Mouse (Mus musculus) neural tube, embryonic 11.5 days (tissue): ENCODE data around the gene Arhgdia. TPM values are rescaled to one million over a fixed set of nuclear protein-coding genes. Genes with fewer than 3 reads are reported as not detected.
"Not testable (repeated sequence)": the region's sequence is repeated elsewhere in the genome, so short reads cannot be mapped to it uniquely, and the experiment has no call there.

Experiments used
- ATAC-seq: fragments of 200-750 bp; cut with Nextera tagmentation; 2 replicates; pipeline ENCODE4 v1.8.0; 2017; ENCODE audit warnings: moderate number of reproducible peaks, mild to moderate bottlenecking, moderate TSS enrichment, moderate library complexity; ENCODE audit not compliant: insufficient read depth, low FRiP score, low TSS enrichment
- DNase-seq: peaks from one replicate; pipeline ENCODE4 v3.0.0-alpha.2; 2015; ENCODE audit warnings: low spot score
- H3K27ac ChIP-seq: fragments of 300-500 bp; sonication (generic); 2 replicates; pipeline ENCODE4 v1.5.1; 2014; ENCODE audit warnings: low read depth, mild to moderate bottlenecking, low read length
- H3K27me3 ChIP-seq: fragments of 300-500 bp; sonication (generic); 2 replicates; pipeline ENCODE4 v1.6.1; 2014; ENCODE audit warnings: mild to moderate bottlenecking, low read length, mixed read lengths; ENCODE audit not compliant: control insufficient read depth, insufficient read depth
- H3K36me3 ChIP-seq: fragments of 300-500 bp; sonication (generic); 2 replicates; pipeline ENCODE4 v1.6.1; 2014; ENCODE audit warnings: mild to moderate bottlenecking, low read length, moderate library complexity, mixed read lengths; ENCODE audit not compliant: control insufficient read depth, insufficient read depth
- H3K4me1 ChIP-seq: fragments of 300-500 bp; sonication (generic); 2 replicates; pipeline ENCODE4 v1.6.1; 2014; ENCODE audit warnings: low read length, mixed read lengths; ENCODE audit not compliant: control insufficient read depth, insufficient read depth
- H3K4me2 ChIP-seq: fragments of 300-500 bp; sonication (generic); 2 replicates; pipeline ENCODE4 v1.6.1; 2014; ENCODE audit warnings: low read depth, mild to moderate bottlenecking, moderate library complexity
- H3K4me3 ChIP-seq: fragments of 300-500 bp; sonication (generic); 2 replicates; pipeline ENCODE4 v1.5.1; 2014; ENCODE audit warnings: low read depth, low read length
- H3K9ac ChIP-seq: fragments of 300-500 bp; sonication (generic); 2 replicates; pipeline ENCODE4 v1.6.1; 2014; ENCODE audit warnings: mild to moderate bottlenecking, low read length
- H3K9me3 ChIP-seq: fragments of 300-500 bp; sonication (generic); 2 replicates; pipeline ENCODE4 v1.6.1; 2016; ENCODE audit warnings: low read length; ENCODE audit not compliant: control insufficient read depth
- WGBS: fragments of 180-500 bp; shearing (Covaris S2); extraction: QIAGEN DNeasy Blood & Tissue Kit; methylation state at CpG from one replicate; pipeline ENCODE4 v1.1.7; 2014; 5-methylcytosine and 5-hydroxymethylcytosine counted together
- polyA plus RNA-seq: library from polyadenylated mRNA; unstranded; fragments of >200 nt; fragmentation: Nextera tagmentation; extraction: Ambion mirVana; gene quantifications from 2 replicates; pipeline ENCODE4 v1.2.1, GENCODE M21; 2014

Gene Arhgdia
- polyA plus RNA-seq, 1 experiment from 2014 or later = 719 TPM

- DNase-seq = no peak
- Histone ChIP-seq H3K4me3 (peak overlapping the region; percentile 100), H3K4me1 (peaks cover 16% of the 10 kb centered on the region), H3K27ac (peak overlapping the region; percentile 82), H3K9me3 (no peaks in the 10 kb centered on the region), H3K27me3 (no peaks in the 10 kb centered on the region), H3K36me3 (peaks cover 37% of the 10 kb centered on the region), H3K9ac (peak overlapping the region; percentile 99), H3K4me2 (peak overlapping the region; percentile 98)
- 6% methylated on average over 75 of the region's 99 CpGs for WGBS
- ATAC-seq = peak; percentile 62
Observed at GRCm38 (mm10) chr11:120597240-120598235, 16.1 kb upstream of the Arhgdia start.

GRCm38 (mm10) chr11:120588531-120588930, 7.1 kb upstream of the Arhgdia start:
- H3K27me3 ChIP-seq = no peaks in the 10 kb centered on the region
- H3K4me2 ChIP-seq = no peak overlapping the region
- H3K36me3 ChIP-seq = peaks cover 42% of the 10 kb centered on the region
- ATAC-seq = no peak
- H3K4me3 ChIP-seq = no peak overlapping the region
- 97% methylated on average over 6 of the region's 6 CpGs for WGBS
- no peak for DNase-seq
- H3K9me3 ChIP-seq = peaks cover 3% of the 10 kb centered on the region; the same call in 1 of the 2 replicates
- no peaks in the 10 kb centered on the region for H3K4me1 ChIP-seq
- no peak overlapping the region for H3K9ac ChIP-seq
- H3K27ac ChIP-seq = no peak overlapping the region

- Histone ChIP-seq H3K27ac (no peak overlapping the region), H3K27me3 (no peaks in the 10 kb centered on the region), H3K9ac (no peak overlapping the region), H3K9me3 (peaks cover 3% of the 10 kb centered on the region; the same call in 1 of the 2 replicates), H3K4me2 (no peak overlapping the region), H3K4me1 (peaks cover 7% of the 10 kb centered on the region), H3K4me3 (no peak overlapping the region), H3K36me3 (peaks cover 28% of the 10 kb centered on the region)
- DNase-seq = no peak
- 93% methylated on average over 1 of the region's 1 CpGs for WGBS
- ATAC-seq = no peak
Observed at GRCm38 (mm10) chr11:120583937-120584336, 2.5 kb upstream of the Arhgdia start.

GRCm38 (mm10) chr11:120582982-120583293, 1.5 kb upstream of the Arhgdia start:
- 90% methylated on average over 2 of the region's 2 CpGs for WGBS
- H3K4me2 ChIP-seq, H3K27ac ChIP-seq, H3K4me3 ChIP-seq, H3K4me1 ChIP-seq, H3K9me3 ChIP-seq, H3K27me3 ChIP-seq, H3K9ac ChIP-seq, DNase-seq, ATAC-seq: not testable (repeated sequence)
- H3K36me3 ChIP-seq = peaks cover 35% of the 10 kb centered on the region

GRCm38 (mm10) chr11:120582268-120582981, 1.0 kb upstream of the Arhgdia start:
- peaks cover 7% of the 10 kb centered on the region for H3K4me1 ChIP-seq
- H3K9me3 ChIP-seq = peaks cover 3% of the 10 kb centered on the region; the same call in 1 of the 2 replicates
- H3K9ac ChIP-seq = peak overlapping the region; percentile 71
- ATAC-seq = no peak
- peak overlapping the region; percentile 76 for H3K27ac ChIP-seq
- 77% methylated on average over 8 of the region's 8 CpGs for WGBS
- H3K36me3 ChIP-seq = peaks cover 38% of the 10 kb centered on the region
- H3K4me3 ChIP-seq = peak overlapping the region; percentile 98
- no peaks in the 10 kb centered on the region for H3K27me3 ChIP-seq
- H3K4me2 ChIP-seq = peak overlapping the region; percentile 96
- no peak for DNase-seq

- Histone ChIP-seq H3K36me3 (peaks cover 28% of the 10 kb centered on the region), H3K27me3 (no peaks in the 10 kb centered on the region), H3K9ac (peak overlapping the region; percentile 71), H3K27ac (peak overlapping the region; percentile 76), H3K9me3 (peaks cover 3% of the 10 kb centered on the region; the same call in 1 of the 2 replicates), H3K4me1 (peaks cover 7% of the 10 kb centered on the region), H3K4me3 (peak overlapping the region; percentile 98), H3K4me2 (peak overlapping the region; percentile 96)
- DNase-seq (peak; percentile 49), ATAC-seq (peak; percentile 35)
- 1% methylated on average over 32 of the region's 44 CpGs for WGBS
Observed at GRCm38 (mm10) chr11:120580871-120581331, 523 bp downstream of the Arhgdia start.

- peak overlapping the region; percentile 71 for H3K9ac ChIP-seq
- 65% methylated on average over 7 of the region's 7 CpGs for WGBS
- H3K27ac ChIP-seq = no peak overlapping the region
- H3K4me3 ChIP-seq = peak overlapping the region; percentile 98
- no peak for DNase-seq
- peaks cover 7% of the 10 kb centered on the region for H3K4me1 ChIP-seq
- peak overlapping the region; percentile 96 for H3K4me2 ChIP-seq
- no peaks in the 10 kb centered on the region for H3K27me3 ChIP-seq
- H3K9me3 ChIP-seq = peaks cover 3% of the 10 kb centered on the region; the same call in 1 of the 2 replicates
- no peak; the same call in 1 of the 2 replicates for ATAC-seq
- H3K36me3 ChIP-seq = peaks cover 23% of the 10 kb centered on the region
Observed at GRCm38 (mm10) chr11:120580190-120580589, 1.2 kb downstream of the Arhgdia start.

GRCm38 (mm10) chr11:120579316-120580107, 1.9 kb downstream of the Arhgdia start:
- Histone ChIP-seq H3K9ac (no peak overlapping the region), H3K27me3 (no peaks in the 10 kb centered on the region), H3K9me3 (peaks cover 3% of the 10 kb centered on the region; the same call in 1 of the 2 replicates), H3K4me1 (peaks cover 8% of the 10 kb centered on the region), H3K27ac (no peak overlapping the region), H3K36me3 (peaks cover 23% of the 10 kb centered on the region), H3K4me2 (peak overlapping the region; percentile 96), H3K4me3 (peak overlapping the region; percentile 98)
- no peak for ATAC-seq
- peak; percentile 86 for DNase-seq
- WGBS = 66% methylated on average over 15 of the region's 15 CpGs
